Mouse (Mus musculus): ENCODE data around the gene Spock1.

- no peak for TF ChIP-seq CTCF (IDR thresholded peaks at IDR 0.05; ENCODE audit: low read depth)
- TF ChIP-seq EP300 (optimal IDR thresholded peaks at IDR 0.05) = no peak
Observed at GRCm38 (mm10) chr13:57636196-57637015, 271.7 kb downstream of the Spock1 start.

Data from stomach, postnatal 0 days (tissue).